Mouse (Mus musculus) ovary, postnatal 36 days (tissue): ENCODE results near the gene Gm5483.
"Not testable (repeated sequence)": the region's sequence is repeated elsewhere in the genome, so short reads cannot be mapped to it uniquely, and the experiment has no call there.

Experiments used
- DNase-seq: peaks from one replicate; pipeline ENCODE4 v3.0.0; 2022; ENCODE audit warnings: low spot score, mixed read lengths

Gene Gm5483

GRCm38 (mm10) chr16:36183912-36184311 is at the start of gene Gm5483:
Gene Gm5483, plus strand, starts transcription at chr16:36184212.
- not testable (repeated sequence) for DNase-seq

- no peak for DNase-seq
Measured at GRCm38 (mm10) chr16:36138201-36138600, 45.8 kb upstream of the Gm5483 start.

- no peak for DNase-seq
Measured at GRCm38 (mm10) chr16:36156402-36156975, 27.5 kb upstream of the Gm5483 start, which contains the start of gene Stfa2l1. Gene Stfa2l1, plus strand, starts transcription at chr16:36156811.

- not testable (repeated sequence) for DNase-seq
Measured at GRCm38 (mm10) chr16:36167841-36168240, 16.2 kb upstream of the Gm5483 start.

- DNase-seq, result no peak
Measured at GRCm38 (mm10) chr16:36176108-36176507, 7.9 kb upstream of the Gm5483 start.

GRCm38 (mm10) chr16:36179910-36180309 is 4.1 kb upstream of the Gm5483 start:
- no peak for DNase-seq

- no peak for DNase-seq
Measured at GRCm38 (mm10) chr16:36199226-36199625, 15.2 kb downstream of the Gm5483 start.

GRCm38 (mm10) chr16:36203846-36204245 is 19.8 kb downstream of the Gm5483 start:
- no peak for DNase-seq

GRCm38 (mm10) chr16:36205684-36206083 is 21.7 kb downstream of the Gm5483 start:
- not testable (repeated sequence) for DNase-seq

- DNase-seq, result no peak
Measured at GRCm38 (mm10) chr16:36209967-36210453, 26.0 kb downstream of the Gm5483 start, which contains the start of gene Gm5416. Gene Gm5416, plus strand, starts transcription at chr16:36210403.

GRCm38 (mm10) chr16:36221168-36221567 is 37.2 kb downstream of the Gm5483 start, which contains the start of gene 2010005H15Rik:
Gene 2010005H15Rik, plus strand, starts transcription at chr16:36221468.
- DNase-seq, result not testable (repeated sequence)
